Mouse (Mus musculus): Measurements from ENCODE around the gene Podn. TPM values are rescaled to one million over a fixed set of nuclear protein-coding genes. Genes with fewer than 3 reads are reported as not detected.
"Not testable (repeated sequence)": the region's sequence is repeated elsewhere in the genome, so short reads cannot be mapped to it uniquely, and the experiment has no call there.

Podn gene
- polyA plus RNA-seq, 1 experiment from 2014 or later, result 0.05 TPM

DNA sequence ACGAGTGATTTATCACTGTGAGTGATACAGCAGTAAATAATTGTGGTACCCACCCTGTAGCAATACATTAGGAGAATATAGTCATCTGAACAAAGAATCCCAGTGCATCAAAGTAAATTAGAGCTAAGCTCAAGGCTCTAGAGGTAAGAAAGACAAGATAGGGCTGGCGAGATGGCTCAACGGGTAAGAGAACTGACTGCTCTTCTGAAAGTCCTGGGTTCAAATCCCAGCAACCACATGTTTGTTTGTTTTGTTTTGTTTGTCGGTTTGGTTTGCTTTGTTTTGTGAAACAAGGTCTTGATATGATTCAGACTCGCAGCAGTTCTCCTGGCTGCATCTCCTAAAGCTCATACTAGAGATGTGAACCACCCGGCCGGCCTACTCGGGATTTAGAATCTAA lies 21.2 kb upstream of the Podn start:
- WGBS, result 84% methylated on average over 8 of the region's 8 CpGs
- Histone ChIP-seq H3K9me3 (no peaks in the 10 kb centered on the region), H3K9ac (no peak overlapping the region), H3K27me3 (replicated peaks) (no peaks in the 10 kb centered on the region), H3K27ac (replicated peaks) (no peak overlapping the region), H3K36me3 (no peaks in the 10 kb centered on the region), H3K4me1 (no peaks in the 10 kb centered on the region), H3K4me3 (peak overlapping the region; percentile 63; the same call in 1 of the 2 replicates), H3K4me2 (peak overlapping the region; percentile 73)
- no peak for ATAC-seq (ENCODE audit: extremely low read depth, insufficient number of reproducible peaks, low FRiP score, low TSS enrichment)

DNA sequence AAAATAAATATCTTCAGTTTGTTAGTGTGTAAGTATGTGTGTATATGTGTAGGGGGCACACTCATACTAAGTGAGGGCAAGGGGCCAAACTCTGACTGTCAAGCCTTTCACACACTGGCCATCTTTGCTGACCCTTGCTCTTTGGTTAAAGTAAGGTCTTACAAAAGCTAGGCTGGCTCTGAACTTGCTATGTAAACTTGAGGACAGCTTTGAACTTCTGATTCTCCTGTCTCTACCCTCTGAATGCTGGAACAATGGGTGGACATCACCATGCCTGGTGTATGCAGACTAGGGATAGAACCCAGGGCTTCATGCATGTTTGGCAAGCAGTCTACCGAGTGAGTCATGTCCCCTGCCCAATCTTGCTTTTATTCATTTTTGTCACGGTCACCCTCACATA lies 20.2 kb upstream of the Podn start:
- Histone ChIP-seq H3K27me3 (replicated peaks) (no peaks in the 10 kb centered on the region), H3K4me1 (no peaks in the 10 kb centered on the region), H3K36me3 (peaks cover 4% of the 10 kb centered on the region), H3K4me3 (no peak overlapping the region), H3K9me3 (no peaks in the 10 kb centered on the region), H3K9ac (no peak overlapping the region), H3K4me2 (no peak overlapping the region), H3K27ac (replicated peaks) (no peak overlapping the region)
- 92% methylated on average over 2 of the region's 2 CpGs for WGBS
- no peak for ATAC-seq (ENCODE audit: extremely low read depth, insufficient number of reproducible peaks, low FRiP score, low TSS enrichment)

DNA sequence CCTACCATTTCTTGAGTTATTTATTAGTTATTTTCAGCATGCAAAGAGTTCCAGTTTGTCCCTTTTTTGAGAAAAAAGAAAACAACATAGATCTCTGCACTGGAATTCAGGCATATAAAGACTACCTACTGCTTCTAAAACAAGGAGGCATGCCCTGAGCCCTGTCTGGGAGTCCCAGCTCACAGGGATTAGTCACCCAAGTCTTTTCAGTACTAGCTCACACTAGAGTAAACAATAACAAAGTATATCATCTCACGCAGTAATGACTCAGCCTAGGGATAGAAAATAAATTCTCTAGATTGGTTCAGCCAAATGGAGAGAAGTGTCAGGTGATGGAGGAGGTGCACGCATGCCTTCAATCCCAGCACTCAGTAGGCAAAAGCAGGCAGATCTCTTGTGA lies 14.5 kb upstream of the Podn start:
- no peak overlapping the region for H3K4me3 ChIP-seq
- WGBS, result 75% methylated on average over 2 of the region's 2 CpGs
- no peaks in the 10 kb centered on the region for H3K27me3 ChIP-seq (replicated peaks)
- H3K9me3 ChIP-seq, result no peaks in the 10 kb centered on the region
- no peak overlapping the region for H3K4me2 ChIP-seq
- no peak overlapping the region for H3K9ac ChIP-seq
- no peak overlapping the region for H3K27ac ChIP-seq (replicated peaks)
- no peaks in the 10 kb centered on the region for H3K4me1 ChIP-seq
- H3K36me3 ChIP-seq, result peaks cover 4% of the 10 kb centered on the region
- ATAC-seq (ENCODE audit: extremely low read depth, insufficient number of reproducible peaks, low FRiP score, low TSS enrichment), result no peak

DNA sequence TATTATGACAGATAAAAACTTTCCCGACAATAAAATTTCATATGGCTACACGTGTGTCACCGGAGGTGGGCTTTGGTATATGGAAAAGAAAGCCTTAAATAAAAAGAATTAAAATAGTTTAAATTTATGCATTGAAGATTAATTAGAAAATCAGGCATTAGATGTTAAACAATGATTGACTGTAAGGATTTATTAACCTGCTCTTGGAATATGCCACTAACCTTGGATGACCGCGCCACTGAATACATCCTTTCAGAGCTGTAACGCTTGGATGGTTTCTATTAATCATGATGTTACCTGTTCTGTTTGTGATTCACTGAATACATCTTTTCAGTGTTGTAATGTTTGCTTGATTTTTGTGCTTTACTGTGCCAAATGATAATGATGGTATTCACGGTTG lies 13.5 kb upstream of the Podn start:
- no peak for ATAC-seq (ENCODE audit: extremely low read depth, insufficient number of reproducible peaks, low FRiP score, low TSS enrichment)
- WGBS, result 87% methylated on average over 7 of the region's 7 CpGs

DNA sequence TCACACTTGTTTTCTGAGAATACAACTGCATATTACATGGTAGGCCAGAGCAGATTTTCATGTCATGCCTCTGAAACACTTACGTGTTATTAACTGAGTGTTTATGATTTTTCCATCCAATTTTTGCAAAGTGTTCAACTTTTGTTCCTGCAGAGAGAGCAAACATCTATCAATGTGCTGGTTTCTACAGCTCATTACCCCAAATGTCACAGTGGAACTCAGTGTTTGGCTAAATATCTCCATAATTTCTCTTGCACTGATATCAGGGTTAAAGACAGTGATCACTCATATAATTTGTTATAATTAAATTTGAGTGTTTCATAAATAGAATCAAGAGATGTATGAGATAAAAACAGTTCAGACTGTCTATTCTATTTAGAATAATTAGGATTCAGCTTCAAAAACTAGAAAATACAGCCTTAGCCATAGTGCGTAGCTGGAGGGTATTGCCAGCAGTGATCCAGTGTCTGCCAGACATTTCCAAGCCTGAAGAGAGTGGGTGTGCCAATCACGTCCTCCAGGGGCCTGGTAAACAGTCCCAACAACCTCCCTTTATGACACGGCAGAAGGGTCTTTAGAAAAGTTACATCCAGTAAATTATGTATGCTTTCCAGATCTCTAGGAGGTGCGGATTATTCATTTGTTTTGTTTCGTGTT lies 3.4 kb downstream of the Podn start:
- Histone ChIP-seq H3K4me1 (no peaks in the 10 kb centered on the region), H3K27ac (replicated peaks) (no peak overlapping the region), H3K36me3 (peaks cover 20% of the 10 kb centered on the region; the same call in 1 of the 2 replicates), H3K4me3 (no peak overlapping the region), H3K27me3 (replicated peaks) (no peaks in the 10 kb centered on the region), H3K4me2 (no peak overlapping the region), H3K9ac (no peak overlapping the region), H3K9me3 (no peaks in the 10 kb centered on the region)
- WGBS, result 80% methylated on average over 6 of the region's 6 CpGs
- ATAC-seq (ENCODE audit: extremely low read depth, insufficient number of reproducible peaks, low FRiP score, low TSS enrichment), result no peak

More for the DNA sequence above, 13.5 kb upstream of the Podn start:
- Histone ChIP-seq H3K4me1 (no peaks in the 10 kb centered on the region), H3K27ac (replicated peaks) (no peak overlapping the region), H3K4me2 (no peak overlapping the region), H3K9ac (no peak overlapping the region), H3K36me3 (peaks cover 9% of the 10 kb centered on the region), H3K9me3 (no peaks in the 10 kb centered on the region), H3K27me3 (replicated peaks) (no peaks in the 10 kb centered on the region), H3K4me3 (no peak overlapping the region)

DNA sequence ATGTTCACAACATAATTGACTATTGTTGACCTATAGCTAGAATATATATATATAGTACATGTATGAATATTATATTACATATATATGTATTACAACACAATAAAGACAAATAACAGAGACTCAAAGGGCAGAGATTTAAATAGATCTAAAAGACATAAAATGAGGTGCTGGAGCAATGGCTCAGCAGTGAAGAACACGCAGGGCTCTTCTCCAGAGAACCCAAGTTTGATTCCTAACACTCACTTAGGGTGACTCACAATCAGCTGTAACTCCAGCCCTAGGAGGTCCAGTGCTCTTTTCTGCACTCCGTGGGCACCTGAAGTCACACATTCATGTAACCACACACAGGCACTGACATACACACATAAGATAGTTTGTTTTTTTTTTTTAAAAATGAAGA lies 12.3 kb downstream of the Podn start:
- Histone ChIP-seq H3K9me3 (no peaks in the 10 kb centered on the region), H3K9ac (no peak overlapping the region), H3K4me3 (no peak overlapping the region), H3K4me1 (no peaks in the 10 kb centered on the region), H3K27me3 (replicated peaks) (no peaks in the 10 kb centered on the region), H3K36me3 (peaks cover 7% of the 10 kb centered on the region), H3K27ac (replicated peaks) (no peak overlapping the region), H3K4me2 (no peak overlapping the region)
- ATAC-seq (ENCODE audit: extremely low read depth, insufficient number of reproducible peaks, low FRiP score, low TSS enrichment), result no peak
- 86% methylated on average over 2 of the region's 2 CpGs for WGBS

DNA sequence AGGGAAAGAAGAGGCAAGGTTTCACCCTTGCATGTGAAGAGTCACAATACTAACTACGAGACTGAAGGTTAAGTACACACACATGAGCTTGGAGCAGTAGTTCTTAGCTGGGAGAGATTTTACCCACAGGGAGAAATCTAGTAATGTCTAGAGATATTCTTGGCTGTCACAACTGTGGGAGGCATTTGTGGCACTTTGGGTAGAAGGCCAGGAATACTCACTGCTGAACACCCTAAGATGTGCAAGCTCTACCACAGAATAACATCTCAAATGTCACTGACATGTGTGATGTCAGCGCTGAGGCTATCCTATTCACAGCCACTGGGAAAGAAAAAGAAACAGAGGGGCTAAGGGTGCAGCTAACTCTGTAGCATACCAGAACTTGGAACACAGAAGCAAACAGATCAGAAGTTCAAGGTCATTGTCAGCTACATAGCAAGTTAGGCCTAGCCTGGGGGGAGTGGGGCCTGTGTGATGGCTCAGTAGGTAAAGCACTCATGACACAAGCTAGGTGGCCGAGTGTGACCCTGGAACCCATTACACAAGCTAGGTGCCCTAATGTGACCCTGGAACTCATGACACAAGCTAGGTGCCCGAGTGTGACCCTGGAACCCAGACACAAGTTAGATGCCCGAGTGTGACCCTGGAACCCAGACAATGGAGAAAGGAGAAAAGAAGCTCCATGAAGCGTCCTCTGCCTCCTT lies 13.1 kb downstream of the Podn start:
- no peaks in the 10 kb centered on the region for H3K9me3 ChIP-seq
- 0 out of 2 replicates have a peak overlapping the region, but pooled peaks have one; percentile 10 for H3K9ac ChIP-seq
- H3K4me1 ChIP-seq, result no peaks in the 10 kb centered on the region
- H3K4me2 ChIP-seq, result no peak overlapping the region
- H3K36me3 ChIP-seq, result peaks cover 6% of the 10 kb centered on the region; the same call in 1 of the 2 replicates
- ATAC-seq (ENCODE audit: extremely low read depth, insufficient number of reproducible peaks, low FRiP score, low TSS enrichment), result no peak
- H3K27ac ChIP-seq (replicated peaks), result no peak overlapping the region
- WGBS, result 76% methylated on average over 6 of the region's 6 CpGs
- H3K27me3 ChIP-seq (replicated peaks), result no peaks in the 10 kb centered on the region
- no peak overlapping the region for H3K4me3 ChIP-seq

DNA sequence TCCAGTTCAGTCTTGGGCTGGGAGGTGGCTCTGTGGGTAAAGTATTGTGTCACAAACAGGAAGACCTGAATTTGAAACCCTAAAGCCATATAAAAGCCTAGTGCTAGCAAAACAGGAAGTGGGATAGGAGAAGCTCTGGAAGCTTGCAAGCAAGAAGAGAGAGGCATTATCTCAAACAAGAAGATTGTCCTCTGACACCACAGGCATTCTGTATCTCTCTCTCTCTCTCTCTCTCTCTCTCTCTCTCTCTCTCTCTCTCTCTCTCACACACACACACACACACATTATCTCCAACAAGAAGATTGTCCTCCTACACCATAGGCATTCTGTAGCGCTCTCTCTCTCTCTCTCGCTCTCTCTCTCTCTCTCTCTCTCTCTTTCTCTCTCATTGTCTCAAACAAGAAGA lies 13.8 kb downstream of the Podn start:
- Histone ChIP-seq H3K4me3 (no peak overlapping the region), H3K4me2 (no peak overlapping the region), H3K9me3 (no peaks in the 10 kb centered on the region), H3K9ac (no peak overlapping the region), H3K4me1 (no peaks in the 10 kb centered on the region), H3K27me3 (replicated peaks) (no peaks in the 10 kb centered on the region), H3K36me3 (peaks cover 6% of the 10 kb centered on the region; the same call in 1 of the 2 replicates), H3K27ac (replicated peaks) (no peak overlapping the region)
- ATAC-seq (ENCODE audit: extremely low read depth, insufficient number of reproducible peaks, low FRiP score, low TSS enrichment), result no peak
- 60% methylated on average over 1 of the region's 2 CpGs for WGBS

DNA sequence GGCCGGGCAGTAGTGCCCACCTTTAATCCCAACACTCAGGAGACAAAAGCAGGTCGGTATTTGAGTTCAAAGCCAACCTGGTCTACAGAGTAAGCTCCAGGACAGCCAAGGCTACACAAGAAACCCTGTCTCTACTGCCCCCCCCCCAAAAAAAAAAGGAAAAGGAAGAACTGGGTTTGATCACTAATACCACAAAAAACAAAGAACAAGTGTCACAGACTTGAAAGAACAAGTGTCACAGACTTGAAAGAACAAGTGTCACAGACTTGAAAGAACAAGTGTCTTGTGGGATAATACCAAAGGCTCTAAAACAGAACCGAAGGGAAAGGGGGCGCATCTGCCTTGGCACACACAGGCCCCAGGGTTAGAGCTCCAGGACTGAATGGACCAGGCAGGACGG lies 15.4 kb downstream of the Podn start:
- no peaks in the 10 kb centered on the region for H3K4me1 ChIP-seq
- WGBS, result 77% methylated on average over 5 of the region's 5 CpGs
- no peak overlapping the region for H3K4me3 ChIP-seq
- H3K36me3 ChIP-seq, result peaks cover 6% of the 10 kb centered on the region; the same call in 1 of the 2 replicates
- H3K27ac ChIP-seq (replicated peaks), result no peak overlapping the region
- no peaks in the 10 kb centered on the region for H3K27me3 ChIP-seq (replicated peaks)
- H3K9me3 ChIP-seq, result no peaks in the 10 kb centered on the region
- H3K9ac ChIP-seq, result no peak overlapping the region
- ATAC-seq (ENCODE audit: extremely low read depth, insufficient number of reproducible peaks, low FRiP score, low TSS enrichment), result no peak
- no peak overlapping the region for H3K4me2 ChIP-seq

DNA sequence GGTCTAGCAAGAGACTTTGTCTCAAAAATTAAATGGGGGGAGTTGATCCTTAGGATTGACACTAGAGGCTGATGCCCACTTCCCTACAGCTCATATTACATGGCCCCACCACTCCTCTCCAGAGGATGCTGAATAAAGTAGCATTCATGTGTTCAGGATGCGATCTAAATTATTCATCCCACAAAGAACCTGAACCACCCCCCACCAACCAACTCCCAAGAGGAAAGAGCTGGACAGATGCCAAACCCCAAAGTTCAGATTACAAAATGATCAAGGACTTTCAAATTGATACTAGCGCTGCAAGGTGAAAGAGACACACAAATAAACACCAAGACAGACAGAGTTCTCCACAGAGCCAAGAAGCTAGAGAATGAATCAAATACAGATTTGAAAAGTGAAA lies 16.5 kb downstream of the Podn start:
- 80% methylated on average over 2 of the region's 2 CpGs for WGBS
- ATAC-seq (ENCODE audit: extremely low read depth, insufficient number of reproducible peaks, low FRiP score, low TSS enrichment), result no peak

DNA sequence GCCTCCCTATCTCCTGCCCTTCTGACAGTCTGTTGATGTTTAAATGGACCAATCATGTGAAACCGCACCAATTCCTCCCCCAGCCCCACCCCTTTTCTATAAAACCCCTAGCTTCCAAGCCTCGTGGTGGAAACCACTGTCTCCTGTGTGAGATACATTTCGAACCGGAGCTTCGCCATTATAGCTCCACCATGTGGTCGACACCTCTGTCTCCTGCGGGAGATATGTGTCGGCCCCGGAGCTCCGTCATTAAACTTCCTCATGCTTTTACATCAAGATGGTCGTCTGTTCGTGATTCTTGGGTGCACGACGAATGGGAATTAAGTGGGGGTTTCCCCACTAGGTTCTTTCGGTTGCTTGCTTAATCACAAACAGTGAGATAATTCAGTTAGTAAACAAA lies 17.1 kb downstream of the Podn start:
- 78% methylated on average over 15 of the region's 15 CpGs for WGBS
- ATAC-seq (ENCODE audit: extremely low read depth, insufficient number of reproducible peaks, low FRiP score, low TSS enrichment); H3K4me3 ChIP-seq; H3K36me3 ChIP-seq; H3K27me3 ChIP-seq (replicated peaks); H3K27ac ChIP-seq (replicated peaks); H3K9ac ChIP-seq; H3K4me2 ChIP-seq; H3K4me1 ChIP-seq; H3K9me3 ChIP-seq: not testable (repeated sequence)

More for the DNA sequence above, 16.5 kb downstream of the Podn start:
- H3K4me3 ChIP-seq, result no peak overlapping the region
- no peak overlapping the region for H3K27ac ChIP-seq (replicated peaks)
- H3K4me1 ChIP-seq, result no peaks in the 10 kb centered on the region
- H3K36me3 ChIP-seq, result peaks cover 3% of the 10 kb centered on the region; the same call in 1 of the 2 replicates
- no peak overlapping the region for H3K4me2 ChIP-seq
- no peaks in the 10 kb centered on the region for H3K27me3 ChIP-seq (replicated peaks)
- H3K9me3 ChIP-seq, result no peaks in the 10 kb centered on the region
- H3K9ac ChIP-seq, result no peak overlapping the region

Data from heart, embryonic 13.5 days (tissue).